23 mouse cellular contexts compared by ENCODE assay signal in the genomic region with DNA sequence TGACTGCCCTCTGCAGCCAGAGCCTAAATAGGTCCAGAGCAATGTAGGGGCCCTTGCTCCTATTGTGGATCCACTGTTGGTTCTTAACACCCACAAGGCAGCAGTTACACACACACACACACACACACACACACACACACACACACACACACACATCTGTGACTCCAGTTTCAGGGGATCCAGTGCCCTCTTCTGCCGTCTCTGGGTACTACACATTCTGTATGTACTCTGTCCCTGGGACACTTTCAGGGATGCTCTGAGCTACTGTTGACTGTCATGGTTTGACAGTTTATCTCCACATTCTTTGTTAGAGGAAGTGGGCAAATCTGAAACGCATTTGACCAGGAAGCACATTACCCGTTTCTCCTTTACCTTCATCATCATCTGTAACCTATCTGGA.
DNase-seq lines count a peak whose midpoint lies in the region; ATAC-seq and TF ChIP-seq lines count a peak whose summit lies in the region.
"Had no signal": no experiment of that assay in that cellular context is flagged by ENCODE, and none has a peak within 500 bp of the region (broad histone marks: within the 10 kb centered on the region; RNA-seq: fewer than 3 reads in every experiment).

No protein-coding gene starts in this region.

- H3K27ac ChIP-seq in intestine, postnatal 0 days (ENCODE audit: low read depth, low read length): no peak overlapping the region
- no peak overlapping the region for H3K27ac ChIP-seq in intestine, embryonic 15.5 days
- H3K27ac ChIP-seq in layer of hippocampus, adult 2 months: no peak overlapping the region
- no peak overlapping the region for H3K27ac ChIP-seq in left cerebral cortex, adult 2 months
- H3K27ac ChIP-seq: embryonic facial prominence, embryonic 13.5 days; forebrain, embryonic 10.5 days; gastrocnemius, adult 2 months; limb, embryonic 13.5 days had no signal

- no peak overlapping the region for H3K4me3 ChIP-seq in intestine, postnatal 0 days (ENCODE audit: low read depth, low read length)
- no peak overlapping the region for H3K4me3 ChIP-seq in intestine, embryonic 15.5 days (replicated peaks)
- H3K4me3 ChIP-seq in layer of hippocampus, adult 2 months: no peak overlapping the region
- no peak overlapping the region for H3K4me3 ChIP-seq in left cerebral cortex, adult 2 months
- H3K4me3 ChIP-seq: embryonic facial prominence, embryonic 13.5 days; forebrain, embryonic 10.5 days; gastrocnemius, adult 2 months; limb, embryonic 13.5 days had no signal

- ATAC-seq in intestine, postnatal 0 days: no peak
- no peak for ATAC-seq in intestine, embryonic 15.5 days
- ATAC-seq: forebrain, embryonic 16.5 days; midbrain, embryonic 16.5 days had no signal

- H3K9me3 ChIP-seq in intestine, postnatal 0 days (ENCODE audit: control insufficient read depth): no peaks in the 10 kb centered on the region
- no peaks in the 10 kb centered on the region for H3K9me3 ChIP-seq in intestine, embryonic 15.5 days
- H3K9me3 ChIP-seq: embryonic facial prominence, embryonic 13.5 days; forebrain, embryonic 10.5 days; limb, embryonic 13.5 days had no signal

- no peaks in the 10 kb centered on the region for H3K36me3 ChIP-seq in intestine, postnatal 0 days (ENCODE audit: control insufficient read depth, insufficient read depth)
- H3K36me3 ChIP-seq in intestine, embryonic 15.5 days: no peaks in the 10 kb centered on the region
- H3K36me3 ChIP-seq: embryonic facial prominence, embryonic 13.5 days; forebrain, embryonic 10.5 days; limb, embryonic 13.5 days had no signal

- WGBS in intestine, postnatal 0 days: 78% methylated on average over 3 of the region's 3 CpGs
- WGBS in intestine, embryonic 15.5 days: 88% methylated on average over 3 of the region's 3 CpGs

- peak; percentile 14; the same call in 1 of the 2 replicates for TF ChIP-seq CTCF in intestine, postnatal 0 days (IDR thresholded peaks at IDR 0.05; ENCODE audit: low read depth)
- TF ChIP-seq CTCF in layer of hippocampus, adult 2 months (conservative IDR thresholded peaks at IDR 0.05): peak; percentile 30; the same call in 1 of the 2 replicates
- no peak; the same call in none of the 2 replicates for TF ChIP-seq CTCF in left cerebral cortex, adult 2 months (IDR thresholded peaks at IDR 0.05)

- intact Hi-C loops in left cerebral cortex, adult 2 months (cut with DNase I): no loop called here

- DNase-seq in layer of hippocampus, adult 2 months (ENCODE audit: low spot score in 2 of 2): no peak
- DNase-seq in layer of hippocampus, postnatal 25 days (ENCODE audit: extremely low spot score in 1 of 2, low spot score in 1 of 2): no peak
- peak; percentile 18 for DNase-seq in ES-CJ7 (ENCODE audit: low read depth, low spot score)
- peak; percentile 26 for DNase-seq in brain, adult 2 months (ENCODE audit: low read depth, low spot score)
- DNase-seq in adrenal gland, adult 18-20 months (ENCODE audit: low spot score in 2 of 2): no peak
- DNase-seq in left cerebral cortex, adult 2 months (ENCODE audit: extremely low spot score in 1 of 2, low spot score in 2 of 2): no peak
- DNase-seq: adrenal gland, postnatal 10 days; cerebellum, adult 11 months; cerebellum, adult 9-11 months; gastrocnemius, adult 2 months; gastrocnemius, postnatal 36 days; lung, postnatal 36 days; right cerebral cortex, postnatal 25 days; spleen, adult 18-20 months had no signal

- H3K27me3 ChIP-seq in intestine, postnatal 0 days (replicated peaks; ENCODE audit: control insufficient read depth, insufficient read depth, low read length): no peaks in the 10 kb centered on the region
- H3K27me3 ChIP-seq in intestine, embryonic 15.5 days (replicated peaks): no peaks in the 10 kb centered on the region
- H3K27me3 ChIP-seq: embryonic facial prominence, embryonic 13.5 days; limb, embryonic 13.5 days had no signal

- H3K4me2 ChIP-seq in intestine, postnatal 0 days (replicated peaks; ENCODE audit: low read depth): no peak overlapping the region
- H3K4me2 ChIP-seq in intestine, embryonic 15.5 days (replicated peaks): no peak overlapping the region
- H3K4me2 ChIP-seq: embryonic facial prominence, embryonic 13.5 days; limb, embryonic 13.5 days; liver, embryonic 11.5 days; midbrain, embryonic 11.5 days had no signal

- H3K4me1 ChIP-seq in intestine, postnatal 0 days (replicated peaks; ENCODE audit: control insufficient read depth, insufficient read depth, low read length): no peaks in the 10 kb centered on the region
- H3K4me1 ChIP-seq in intestine, embryonic 15.5 days (replicated peaks): no peaks in the 10 kb centered on the region
- H3K4me1 ChIP-seq: embryonic facial prominence, embryonic 13.5 days; forebrain, embryonic 10.5 days; limb, embryonic 13.5 days had no signal

- H3K9ac ChIP-seq in intestine, postnatal 0 days (ENCODE audit: low read depth, low read length): no peak overlapping the region
- no peak overlapping the region for H3K9ac ChIP-seq in intestine, embryonic 15.5 days
- H3K9ac ChIP-seq: embryonic facial prominence, embryonic 13.5 days; limb, embryonic 13.5 days had no signal

Comparison
In these comparisons a context has a peak if more than half of its experiments do, and no peak if none do; other contexts are left out.
1. DNase-seq: peak in ES-CJ7 (single experiment) and brain, adult 2 months (single experiment); none in layer of hippocampus, adult 2 months (0 of 2), layer of hippocampus, postnatal 25 days (0 of 2), adrenal gland, adult 18-20 months (0 of 2) and left cerebral cortex, adult 2 months (0 of 2).